Mouse (Mus musculus) kidney, embryonic 14.5 days (tissue): ENCODE measurements around the gene Pigk. TPM values are rescaled to one million over a fixed set of nuclear protein-coding genes. Genes with fewer than 3 reads are reported as not detected.

ENCODE experiments used
- ATAC-seq: fragments of 200-750 bp; cut with Nextera tagmentation; 2 replicates; pipeline ENCODE4 v1.8.0; 2017; ENCODE audit warnings: moderate number of reproducible peaks, mild to moderate bottlenecking, moderate TSS enrichment, moderate library complexity; ENCODE audit not compliant: low FRiP score, low TSS enrichment
- H3K27ac ChIP-seq: fragments of 300-500 bp; sonication (generic); 2 replicates; pipeline ENCODE4 v1.5.1; 2014; ENCODE audit warnings: low read depth, mild to moderate bottlenecking, low read length, moderate library complexity, mixed read lengths
- H3K27me3 ChIP-seq: fragments of 300-500 bp; sonication (generic); 2 replicates; pipeline ENCODE4 v1.6.1; 2014; ENCODE audit warnings: mild to moderate bottlenecking, low read length; ENCODE audit not compliant: control insufficient read depth, insufficient read depth
- H3K36me3 ChIP-seq: fragments of 300-500 bp; sonication (generic); 2 replicates; pipeline ENCODE4 v1.6.1; 2014; ENCODE audit warnings: low read length, mixed read lengths; ENCODE audit not compliant: control insufficient read depth, insufficient read depth
- H3K4me1 ChIP-seq: fragments of 300-500 bp; sonication (generic); 2 replicates; pipeline ENCODE4 v1.6.1; 2014; ENCODE audit warnings: low read length, mixed read lengths; ENCODE audit not compliant: control insufficient read depth, insufficient read depth
- H3K4me2 ChIP-seq: fragments of 300-500 bp; sonication (generic); replicated peaks from 2 replicates; pipeline ENCODE4 v1.6.1; 2014; ENCODE audit warnings: low read depth, mild to moderate bottlenecking, low read length
- H3K4me3 ChIP-seq: fragments of 300-500 bp; sonication (generic); 2 replicates; pipeline ENCODE4 v1.5.1; 2014; ENCODE audit warnings: mild to moderate bottlenecking, low read length
- H3K9ac ChIP-seq: fragments of 300-500 bp; sonication (generic); 2 replicates; pipeline ENCODE4 v1.6.1; 2014; ENCODE audit warnings: low read depth, mild to moderate bottlenecking, low read length, moderate library complexity
- H3K9me3 ChIP-seq: fragments of 300-500 bp; sonication (generic); 2 replicates; pipeline ENCODE4 v1.6.1; 2016; ENCODE audit warnings: low read length; ENCODE audit not compliant: control insufficient read depth
- WGBS: fragments of 180-500 bp; shearing (Covaris S2); extraction: QIAGEN DNeasy Blood & Tissue Kit; methylation state at CpG from one replicate; pipeline ENCODE4 v1.1.7; 2014; 5-methylcytosine and 5-hydroxymethylcytosine counted together
- polyA plus RNA-seq: library from polyadenylated mRNA; unstranded; fragments of >200 nt; fragmentation: Nextera tagmentation; extraction: Ambion mirVana; gene quantifications from 2 replicates; pipeline ENCODE4 v1.2.1, GENCODE M21; 2014

The Pigk gene
- polyA plus RNA-seq, 1 experiment from 2014 or later, result 48.9 TPM

- no peak for ATAC-seq
- WGBS, result 79% methylated on average over 10 of the region's 10 CpGs
- no peaks in the 10 kb centered on the region for H3K9me3 ChIP-seq
Observed at GRCm38 (mm10) chr3:152735601-152736250, 21.8 kb downstream of the Pigk start.

GRCm38 (mm10) chr3:152744301-152744700 is 30.4 kb downstream of the Pigk start:
- Histone ChIP-seq H3K27me3 (no peaks in the 10 kb centered on the region), H3K4me3 (no peak overlapping the region), H3K9ac (no peak overlapping the region), H3K27ac (no peak overlapping the region), H3K9me3 (no peaks in the 10 kb centered on the region), H3K4me1 (no peaks in the 10 kb centered on the region), H3K36me3 (no peaks in the 10 kb centered on the region; the same call in 1 of the 2 replicates), H3K4me2 (no peak overlapping the region)
- 89% methylated on average over 12 of the region's 12 CpGs for WGBS
- ATAC-seq, result no peak

More at GRCm38 (mm10) chr3:152735601-152736250, 21.8 kb downstream of the Pigk start:
- no peaks in the 10 kb centered on the region; the same call in 1 of the 2 replicates for H3K36me3 ChIP-seq
- no peak overlapping the region for H3K4me3 ChIP-seq
- no peak overlapping the region for H3K4me2 ChIP-seq
- no peaks in the 10 kb centered on the region for H3K27me3 ChIP-seq
- H3K9ac ChIP-seq, result no peak overlapping the region
- no peaks in the 10 kb centered on the region for H3K4me1 ChIP-seq
- H3K27ac ChIP-seq, result no peak overlapping the region

DNA sequence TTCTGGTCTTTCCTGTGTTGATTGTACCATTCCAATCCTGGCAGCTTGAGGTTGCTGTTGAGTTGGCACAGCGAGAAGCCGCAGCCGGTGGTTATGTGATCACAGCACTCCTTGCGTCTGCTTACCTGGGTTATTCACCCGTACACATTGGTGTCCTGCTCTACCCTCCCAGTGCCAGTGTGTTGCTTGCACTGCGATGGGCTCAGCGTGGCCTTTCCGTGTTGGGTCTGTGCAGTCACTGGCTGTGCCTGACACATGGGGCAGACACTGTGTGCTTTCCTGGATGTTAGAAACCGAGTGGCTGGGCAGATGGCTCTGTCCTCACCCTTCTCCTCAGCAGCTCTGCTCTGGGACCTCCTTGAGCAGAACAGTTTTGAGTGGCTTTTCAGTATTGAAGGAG is 31.7 kb downstream of the Pigk start:
- Histone ChIP-seq H3K36me3 (no peaks in the 10 kb centered on the region; the same call in 1 of the 2 replicates), H3K4me1 (no peaks in the 10 kb centered on the region), H3K9ac (no peak overlapping the region), H3K9me3 (no peaks in the 10 kb centered on the region), H3K27ac (no peak overlapping the region), H3K4me3 (no peak overlapping the region), H3K4me2 (no peak overlapping the region), H3K27me3 (no peaks in the 10 kb centered on the region)
- WGBS, result 94% methylated on average over 9 of the region's 9 CpGs
- no peak for ATAC-seq

DNA sequence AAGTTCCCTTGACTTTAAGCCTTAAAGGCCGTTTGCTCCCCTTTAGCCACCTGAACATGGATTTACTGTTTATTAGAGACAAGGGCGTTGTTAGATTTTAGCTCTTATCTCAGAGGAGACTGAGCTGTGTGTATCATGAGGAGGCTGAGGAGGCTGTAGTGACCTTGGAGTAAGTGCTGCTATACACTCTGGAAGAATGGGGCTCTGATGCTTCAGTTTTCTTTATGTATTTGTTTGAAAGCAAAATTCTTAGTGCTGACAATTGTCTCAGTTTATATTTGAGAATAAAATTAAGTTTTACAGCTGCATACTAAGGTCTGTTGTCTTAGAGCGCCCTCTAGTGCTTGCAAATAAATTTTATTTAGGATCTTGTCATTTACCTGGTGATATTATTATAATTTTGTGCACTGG is 35.6 kb downstream of the Pigk start:
- no peaks in the 10 kb centered on the region; the same call in 1 of the 2 replicates for H3K9me3 ChIP-seq
- no peaks in the 10 kb centered on the region; the same call in 1 of the 2 replicates for H3K36me3 ChIP-seq
- H3K4me1 ChIP-seq, result no peaks in the 10 kb centered on the region
- H3K4me2 ChIP-seq, result no peak overlapping the region
- 38% methylated on average over 3 of the region's 3 CpGs for WGBS
- ATAC-seq, result 0 out of 2 replicates have a peak, but pooled peaks have one; percentile 52
- no peak overlapping the region for H3K4me3 ChIP-seq
- H3K27me3 ChIP-seq, result no peaks in the 10 kb centered on the region
- H3K9ac ChIP-seq, result no peak overlapping the region
- no peak overlapping the region for H3K27ac ChIP-seq

DNA sequence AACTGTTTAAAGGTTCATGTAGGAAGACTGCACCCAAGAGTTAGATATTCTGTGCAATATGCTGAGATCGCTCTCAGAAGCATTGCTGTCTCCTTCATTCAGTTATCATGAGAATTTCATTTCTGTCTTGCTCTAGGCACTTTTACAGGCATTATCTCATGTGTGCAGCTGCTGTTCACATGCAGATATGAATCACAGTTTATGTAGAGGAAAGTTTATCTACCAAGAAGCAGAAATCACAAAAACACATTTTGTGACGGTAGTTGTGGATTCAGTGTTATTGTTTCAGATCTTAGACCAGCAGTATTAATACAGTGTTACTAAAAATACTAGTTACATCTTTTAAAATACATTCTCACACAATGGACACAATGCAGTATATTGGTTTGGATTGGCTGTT is 36.0 kb downstream of the Pigk start:
- ATAC-seq, result no peak
- no peak overlapping the region for H3K9ac ChIP-seq
- H3K36me3 ChIP-seq, result no peaks in the 10 kb centered on the region; the same call in 1 of the 2 replicates
- no peak overlapping the region for H3K4me3 ChIP-seq
- no peak overlapping the region for H3K27ac ChIP-seq
- no peaks in the 10 kb centered on the region for H3K27me3 ChIP-seq
- H3K9me3 ChIP-seq, result no peaks in the 10 kb centered on the region; the same call in 1 of the 2 replicates
- no peaks in the 10 kb centered on the region for H3K4me1 ChIP-seq
- H3K4me2 ChIP-seq, result no peak overlapping the region
- 68% methylated on average over 2 of the region's 2 CpGs for WGBS

DNA sequence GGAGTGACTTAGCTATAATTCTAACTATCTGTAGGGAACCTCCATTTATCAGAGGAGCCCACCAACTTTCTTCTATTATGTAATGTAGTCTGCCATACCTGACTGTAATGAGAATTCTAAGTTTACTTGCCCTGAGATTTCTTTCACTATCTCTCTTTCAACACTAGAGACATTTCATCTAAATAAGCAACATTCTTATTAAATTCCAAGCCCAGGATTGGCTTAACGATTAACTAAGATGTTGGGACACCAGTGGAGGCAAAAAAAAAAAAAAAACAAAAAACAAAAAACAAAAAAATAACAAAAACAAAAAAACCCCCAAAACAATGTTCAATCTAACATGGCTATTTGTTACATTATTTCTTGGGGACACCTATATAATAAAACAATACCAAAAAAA is 39.0 kb downstream of the Pigk start:
- ATAC-seq, result no peak
- Histone ChIP-seq H3K9ac (no peak overlapping the region), H3K9me3 (no peaks in the 10 kb centered on the region; the same call in 1 of the 2 replicates), H3K27me3 (no peaks in the 10 kb centered on the region), H3K4me3 (no peak overlapping the region), H3K4me2 (no peak overlapping the region), H3K27ac (no peak overlapping the region), H3K36me3 (no peaks in the 10 kb centered on the region; the same call in 1 of the 2 replicates), H3K4me1 (no peaks in the 10 kb centered on the region)
- 94% methylated on average over 1 of the region's 1 CpGs for WGBS

DNA sequence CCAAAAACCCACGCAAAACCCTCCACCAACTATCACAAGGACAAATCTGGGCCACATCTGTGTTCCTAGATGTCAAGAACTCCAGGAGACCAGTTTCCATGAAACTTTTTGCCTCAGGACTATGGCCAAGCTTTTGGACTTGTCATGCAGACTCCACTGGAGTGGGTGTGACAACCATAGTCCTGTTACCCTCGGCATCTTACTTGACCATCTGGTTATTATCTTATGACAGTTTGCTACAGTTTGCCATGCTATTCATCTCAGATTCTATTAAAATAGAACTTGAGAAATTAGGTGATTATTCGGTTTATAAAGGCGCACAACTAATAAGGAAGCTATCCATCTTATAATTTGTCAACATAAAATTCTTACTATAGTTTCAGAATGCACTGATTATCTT is 39.4 kb downstream of the Pigk start:
- H3K4me3 ChIP-seq, result no peak overlapping the region
- H3K27ac ChIP-seq, result no peak overlapping the region
- no peaks in the 10 kb centered on the region; the same call in 1 of the 2 replicates for H3K9me3 ChIP-seq
- no peak for ATAC-seq
- H3K36me3 ChIP-seq, result no peaks in the 10 kb centered on the region; the same call in 1 of the 2 replicates
- no peak overlapping the region for H3K9ac ChIP-seq
- WGBS, result 91% methylated on average over 4 of the region's 4 CpGs
- H3K27me3 ChIP-seq, result no peaks in the 10 kb centered on the region
- H3K4me1 ChIP-seq, result no peaks in the 10 kb centered on the region
- no peak overlapping the region for H3K4me2 ChIP-seq

DNA sequence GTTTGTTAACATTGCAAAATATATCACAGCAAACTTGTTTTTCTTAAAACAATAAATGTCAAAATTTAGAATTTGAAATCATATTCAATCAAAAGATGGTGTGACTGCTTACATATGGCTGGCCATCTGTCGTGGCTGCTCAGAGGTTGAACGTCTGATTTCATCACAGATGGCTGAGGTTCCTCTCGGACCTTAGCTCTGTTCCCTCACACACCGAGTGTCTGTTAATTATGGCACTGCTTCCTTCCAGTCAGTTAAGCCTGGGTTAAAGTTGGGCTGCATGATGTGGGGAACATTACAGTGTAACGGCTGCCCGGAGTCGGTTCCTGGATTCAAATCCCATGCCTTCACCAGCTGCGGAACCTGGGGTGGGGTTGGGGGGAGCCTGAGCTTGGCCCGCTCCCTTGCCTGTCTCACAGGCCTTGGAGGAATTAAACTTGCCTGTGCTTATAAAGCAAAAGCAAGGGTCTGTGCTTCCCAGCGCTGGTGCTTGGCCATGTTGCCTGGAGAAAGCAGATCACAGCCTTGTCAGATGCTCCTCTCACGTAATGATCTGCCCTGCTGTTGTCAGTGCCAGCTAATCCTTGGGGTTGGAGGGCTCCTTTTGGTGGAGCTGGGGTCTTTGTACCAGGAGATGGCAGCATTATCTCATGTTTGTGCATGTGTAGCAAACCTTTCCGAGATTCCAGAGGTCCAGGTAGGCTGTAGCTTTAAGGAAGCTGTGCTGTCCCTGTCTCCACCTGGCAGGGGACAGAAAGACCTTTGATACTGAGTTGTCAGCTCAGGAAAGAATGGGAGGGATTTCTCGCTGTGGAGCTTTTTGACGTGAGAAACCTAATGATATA is 40.2 kb downstream of the Pigk start:
- Histone ChIP-seq H3K27ac (no peak overlapping the region), H3K4me1 (no peaks in the 10 kb centered on the region)
- 85% methylated on average over 14 of the region's 14 CpGs for WGBS

DNA sequence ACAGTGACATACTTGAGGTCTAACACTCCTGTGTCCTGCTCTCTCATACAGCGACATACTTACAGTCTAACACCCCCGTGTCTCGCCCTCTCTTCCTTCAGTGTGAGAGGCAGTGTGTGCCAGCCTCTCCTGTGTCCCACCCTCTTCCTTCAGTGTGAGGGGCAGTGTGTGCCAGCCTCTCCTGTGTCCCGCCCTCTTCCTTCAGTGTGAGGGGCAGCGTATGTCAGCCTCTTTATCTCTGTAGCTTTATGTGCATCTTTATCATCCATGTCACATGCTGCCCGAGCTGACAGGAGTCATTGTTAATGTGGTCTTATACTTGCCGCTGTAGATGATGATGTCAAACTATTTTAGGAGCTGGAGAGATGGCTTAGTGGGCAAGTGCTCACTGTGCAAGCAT is 41.6 kb downstream of the Pigk start:
- H3K27ac ChIP-seq, result no peak overlapping the region
- H3K9me3 ChIP-seq, result no peaks in the 10 kb centered on the region; the same call in 1 of the 2 replicates
- H3K4me3 ChIP-seq, result no peak overlapping the region
- H3K9ac ChIP-seq, result no peak overlapping the region
- H3K4me2 ChIP-seq, result no peak overlapping the region
- no peaks in the 10 kb centered on the region for H3K27me3 ChIP-seq
- 83% methylated on average over 7 of the region's 7 CpGs for WGBS
- ATAC-seq, result no peak
- H3K36me3 ChIP-seq, result no peaks in the 10 kb centered on the region; the same call in 1 of the 2 replicates
- no peaks in the 10 kb centered on the region for H3K4me1 ChIP-seq

More for the DNA sequence above, 40.2 kb downstream of the Pigk start:
- no peak overlapping the region for H3K4me3 ChIP-seq
- H3K27me3 ChIP-seq, result no peaks in the 10 kb centered on the region
- no peak for ATAC-seq
- H3K36me3 ChIP-seq, result no peaks in the 10 kb centered on the region; the same call in 1 of the 2 replicates
- no peaks in the 10 kb centered on the region; the same call in 1 of the 2 replicates for H3K9me3 ChIP-seq
- H3K4me2 ChIP-seq, result no peak overlapping the region
- no peak overlapping the region for H3K9ac ChIP-seq
